Mouse (Mus musculus): ENCODE data around the gene H1foo. TPM values are rescaled to one million over a fixed set of nuclear protein-coding genes. Genes with fewer than 3 reads are reported as not detected.

The H1foo gene
- polyA plus RNA-seq, 1 experiment = 0.15 TPM

DNA sequence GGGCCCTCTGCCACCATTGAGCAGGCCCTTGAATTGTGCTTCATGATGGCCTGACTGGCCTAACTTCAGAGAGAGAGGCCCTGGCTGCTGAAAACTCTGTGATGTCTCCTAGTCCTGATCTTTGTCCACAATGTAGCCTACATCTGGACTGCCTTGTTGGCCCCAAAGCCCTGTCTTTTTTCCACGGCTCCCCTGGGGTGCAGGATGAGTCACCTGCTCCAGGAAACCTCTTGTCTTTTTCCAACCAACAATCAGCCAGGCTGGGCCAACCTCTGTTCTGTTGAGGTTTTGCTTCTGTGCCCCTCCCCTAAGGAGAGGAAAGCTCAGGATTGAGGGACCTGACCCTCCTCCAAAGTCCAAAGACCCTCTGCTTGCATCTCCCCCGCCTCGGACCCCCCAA lies 17.0 kb downstream of the H1foo start:
- no peak for DNase-seq (ENCODE audit: low read depth)

DNA sequence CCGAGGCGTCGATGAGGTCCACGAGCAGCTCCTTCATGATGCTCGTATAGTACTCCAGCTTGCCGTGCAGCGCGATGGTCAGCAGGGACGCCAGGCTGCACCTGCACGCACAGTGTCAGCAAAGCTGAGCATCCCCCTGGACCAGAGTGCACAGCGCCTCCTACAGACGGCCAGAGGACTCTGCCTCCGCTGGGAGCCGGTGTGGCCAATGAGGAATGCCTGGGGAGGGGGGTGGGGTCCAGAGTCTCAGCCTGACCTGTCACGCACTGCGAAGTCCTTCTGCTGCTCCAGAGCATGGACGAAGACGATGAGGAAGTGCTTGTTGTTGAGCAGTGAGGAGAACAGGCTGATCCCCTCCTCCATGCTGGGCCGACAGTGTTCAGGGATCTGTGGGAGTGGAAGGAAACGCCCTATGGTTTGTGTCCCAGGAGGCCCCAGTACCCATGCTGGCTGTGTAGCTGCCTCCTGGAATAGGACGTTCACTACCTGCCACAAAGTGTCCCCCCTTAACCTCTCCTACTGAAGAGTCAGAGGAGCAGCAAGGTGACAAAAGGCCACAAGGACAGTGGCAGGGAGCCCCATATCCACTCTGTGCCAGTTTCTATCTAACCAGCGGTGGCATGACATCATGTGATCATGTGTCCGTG lies 17.8 kb downstream of the H1foo start:
- no peak for DNase-seq (ENCODE audit: low read depth)

GRCm38 (mm10) chr6:115963656-115964055 lies 18.9 kb downstream of the H1foo start:
- no peak for DNase-seq (ENCODE audit: low read depth)

- no peak for DNase-seq (ENCODE audit: low read depth)
Measured at GRCm38 (mm10) chr6:115966227-115966966, 21.7 kb downstream of the H1foo start.

DNA sequence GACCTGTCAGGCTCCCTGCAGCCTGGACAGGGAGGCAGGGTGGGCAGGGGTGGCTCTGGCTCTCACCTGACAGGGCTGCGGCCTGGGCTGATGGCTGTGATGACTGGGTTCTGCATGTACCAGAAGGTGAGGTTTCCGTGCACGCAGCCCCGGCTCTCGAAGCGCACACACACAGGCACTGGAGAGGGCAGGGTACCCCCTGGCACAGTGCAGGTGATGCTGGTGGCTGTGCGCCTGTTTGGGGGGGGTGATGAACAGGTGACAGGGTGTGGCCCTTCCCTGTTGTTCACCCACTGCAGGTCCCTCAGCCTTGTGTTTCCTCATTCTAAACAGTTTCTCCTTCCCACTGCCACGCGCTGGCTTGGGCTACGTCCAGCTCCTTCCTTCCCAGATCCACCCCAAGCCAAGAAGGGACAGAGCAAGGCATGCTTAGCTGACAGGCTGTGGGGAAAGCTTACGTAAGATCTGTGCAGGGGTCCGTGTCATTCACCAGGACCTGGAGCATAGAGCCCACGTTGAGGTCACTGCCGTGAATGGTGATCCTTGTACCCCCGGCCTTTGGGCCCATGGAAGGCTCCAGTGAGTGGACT lies 22.6 kb downstream of the H1foo start:
- DNase-seq (ENCODE audit: low read depth) = no peak

DNA sequence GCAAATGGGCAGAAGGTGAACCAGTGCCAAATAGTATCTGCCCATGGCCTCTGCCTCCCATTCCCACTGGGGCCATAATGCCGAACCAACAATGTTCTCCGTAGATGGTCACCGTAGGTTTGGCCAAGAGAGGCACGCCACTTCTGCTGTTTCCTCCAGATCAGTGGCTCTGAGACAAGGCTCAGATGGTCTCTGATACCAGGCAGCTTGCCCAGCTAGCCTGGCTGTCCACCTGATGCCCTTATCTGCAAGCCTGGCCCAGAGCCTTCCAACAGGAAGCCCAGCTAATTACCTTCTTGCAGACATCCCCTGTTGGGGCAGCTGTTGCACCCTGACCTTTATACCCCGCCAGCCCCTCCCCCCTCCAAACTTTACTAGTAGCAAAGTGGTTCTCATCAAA lies 23.3 kb downstream of the H1foo start:
- no peak for DNase-seq (ENCODE audit: low read depth)

DNA sequence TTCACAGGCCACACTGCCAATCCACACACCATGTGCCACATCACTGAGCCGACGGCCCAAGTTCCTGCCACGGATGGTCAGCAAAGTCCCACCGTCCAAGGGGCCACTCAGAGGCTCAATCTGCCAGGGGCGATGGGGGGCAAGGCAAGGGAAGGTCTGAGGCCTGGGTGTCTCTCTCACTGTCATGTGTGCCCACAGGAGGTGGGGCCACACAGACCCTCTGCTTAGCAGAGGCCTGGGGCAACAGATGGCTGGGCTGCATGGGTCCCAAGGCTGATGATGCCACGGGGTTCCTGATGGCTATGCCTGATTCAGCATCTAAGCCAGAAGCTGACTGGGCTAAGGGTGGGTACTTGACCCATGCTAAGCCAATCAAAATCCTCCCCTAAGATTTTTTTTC lies 24.0 kb downstream of the H1foo start:
- no peak for DNase-seq (ENCODE audit: low read depth)

GRCm38 (mm10) chr6:115969103-115969502 lies 24.4 kb downstream of the H1foo start:
- DNase-seq (ENCODE audit: low read depth) = no peak

- no peak for DNase-seq (ENCODE audit: low read depth)
Measured at GRCm38 (mm10) chr6:115969952-115970351, 25.2 kb downstream of the H1foo start.

DNA sequence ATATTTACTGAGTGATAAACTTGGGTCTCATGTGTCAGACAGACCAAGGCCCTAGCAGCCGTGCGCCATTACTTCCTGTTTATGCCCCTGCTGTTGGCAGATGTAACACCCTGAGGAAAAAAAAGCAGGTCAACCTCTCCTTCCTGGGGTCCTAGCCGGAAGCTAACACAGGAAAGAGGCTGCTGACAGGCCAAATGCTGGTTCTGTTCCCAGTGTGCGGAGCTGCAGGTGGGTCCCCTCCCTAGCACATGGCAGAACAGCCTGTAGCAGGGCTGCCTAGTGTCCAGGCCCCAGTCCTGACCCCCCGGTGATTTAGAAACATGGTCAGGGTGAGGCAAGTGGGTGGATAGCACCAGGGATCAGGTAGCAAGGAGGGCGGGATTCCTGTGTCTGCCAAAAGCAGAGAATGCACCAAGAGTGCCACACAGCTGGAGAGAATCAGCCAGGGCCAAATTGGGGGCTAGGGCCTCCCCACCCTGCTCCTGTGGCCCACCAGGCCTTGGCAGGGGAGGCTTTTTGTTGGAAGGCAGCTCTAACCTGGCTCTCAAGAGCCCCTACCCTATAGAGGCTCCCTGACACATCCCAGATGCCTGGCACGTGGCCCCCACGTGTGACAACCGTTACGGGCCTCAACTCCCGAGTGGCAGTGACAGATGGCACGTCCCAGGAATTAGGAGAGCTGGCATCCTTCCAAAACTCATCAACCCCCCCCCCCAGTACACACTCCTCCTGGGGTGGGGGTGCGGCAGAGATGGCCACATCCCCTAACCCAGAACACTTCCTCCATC lies 26.7 kb downstream of the H1foo start:
- no peak for DNase-seq (ENCODE audit: low read depth)

DNA sequence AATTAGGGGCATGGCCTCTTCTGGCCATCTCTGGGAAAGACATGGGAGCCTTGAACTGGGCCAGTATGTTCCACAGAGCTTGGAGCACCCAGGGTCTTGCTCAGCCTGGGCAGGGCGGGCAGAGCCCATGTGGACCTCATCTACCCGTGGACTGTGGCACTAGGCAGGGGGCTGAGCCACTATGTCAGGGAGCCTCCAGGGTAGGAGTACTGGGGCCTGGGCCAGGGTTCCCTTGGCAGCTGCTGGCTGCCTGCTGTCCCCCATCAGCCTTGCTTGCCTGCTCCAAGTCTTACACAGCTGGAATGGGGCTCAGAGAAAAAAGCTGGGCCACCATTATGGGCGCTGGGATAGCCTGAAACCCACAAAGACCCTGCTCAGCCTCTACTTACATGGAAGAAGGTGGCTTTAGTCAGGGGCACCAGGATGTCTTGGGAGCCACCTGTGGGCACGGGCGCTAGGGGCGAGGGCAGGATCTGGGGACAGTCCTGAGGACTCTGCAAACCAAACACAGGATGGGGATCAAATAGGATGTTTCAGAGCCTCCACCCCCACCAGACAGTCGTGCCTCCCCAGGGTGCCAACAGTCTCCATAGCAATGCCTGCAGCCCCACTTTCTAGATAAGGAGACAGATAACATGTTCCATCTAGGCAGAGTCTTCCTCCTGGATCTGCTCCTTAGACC lies 27.5 kb downstream of the H1foo start:
- no peak for DNase-seq (ENCODE audit: low read depth)

GRCm38 (mm10) chr6:115973139-115973875 lies 28.6 kb downstream of the H1foo start:
- DNase-seq (ENCODE audit: low read depth) = no peak

DNA sequence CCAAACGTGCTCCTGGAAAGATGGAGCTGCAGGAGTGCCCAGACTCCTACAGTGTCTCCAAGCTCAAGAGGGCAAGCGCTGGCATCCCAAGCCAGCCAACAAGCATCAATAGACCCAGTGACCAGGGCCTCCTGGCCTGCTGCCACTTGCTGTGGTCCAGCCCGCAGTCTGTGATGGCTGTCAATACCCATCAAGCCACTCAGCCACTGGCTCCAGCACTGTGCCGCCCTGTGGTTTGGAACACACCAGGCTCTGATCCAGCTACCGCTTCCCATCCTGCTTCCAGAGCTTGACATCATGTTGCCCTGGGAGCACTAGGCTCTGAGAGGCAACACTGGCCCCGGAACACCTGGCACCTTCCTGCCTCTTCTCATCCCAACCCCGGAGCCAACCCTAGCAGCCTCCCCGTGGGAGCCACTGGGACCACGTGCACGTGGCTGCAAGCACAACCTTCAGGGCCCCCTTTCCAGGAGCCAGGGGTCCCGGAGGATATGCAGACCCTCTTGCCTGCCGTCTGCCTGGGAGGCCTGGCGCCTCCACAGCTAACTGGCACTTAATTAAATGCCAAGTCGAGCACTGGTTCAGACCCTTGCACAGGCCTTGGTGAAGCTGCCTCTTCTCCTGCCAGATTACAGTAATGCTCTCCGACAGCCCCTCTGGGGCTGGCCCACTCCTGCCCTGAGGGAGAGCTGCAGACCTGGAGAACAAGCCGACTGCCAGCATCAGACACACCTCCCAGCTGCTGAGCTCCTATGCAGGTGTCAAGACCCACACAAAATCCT lies 29.3 kb downstream of the H1foo start:
- no peak for DNase-seq (ENCODE audit: low read depth)

DNA sequence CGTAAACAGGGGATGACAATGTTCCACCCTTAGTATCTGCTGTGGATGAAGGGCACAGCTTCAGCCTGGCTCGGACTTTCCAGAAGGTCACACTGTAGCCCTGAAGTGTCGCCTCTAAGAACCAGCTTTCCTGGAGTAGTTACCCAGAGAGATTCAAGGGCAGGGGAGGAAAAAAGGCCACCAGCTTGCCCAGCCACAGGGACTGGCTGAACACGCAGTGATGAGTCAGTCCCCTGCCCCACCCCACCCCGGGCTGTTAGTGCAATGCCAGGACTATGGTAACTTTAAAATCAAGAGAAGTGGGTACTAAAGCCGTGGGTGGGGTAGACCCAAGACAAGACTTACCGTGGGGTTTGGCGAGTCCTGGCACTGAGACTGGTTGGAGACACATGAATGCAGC lies 30.9 kb downstream of the H1foo start:
- no peak for DNase-seq (ENCODE audit: low read depth)

DNA sequence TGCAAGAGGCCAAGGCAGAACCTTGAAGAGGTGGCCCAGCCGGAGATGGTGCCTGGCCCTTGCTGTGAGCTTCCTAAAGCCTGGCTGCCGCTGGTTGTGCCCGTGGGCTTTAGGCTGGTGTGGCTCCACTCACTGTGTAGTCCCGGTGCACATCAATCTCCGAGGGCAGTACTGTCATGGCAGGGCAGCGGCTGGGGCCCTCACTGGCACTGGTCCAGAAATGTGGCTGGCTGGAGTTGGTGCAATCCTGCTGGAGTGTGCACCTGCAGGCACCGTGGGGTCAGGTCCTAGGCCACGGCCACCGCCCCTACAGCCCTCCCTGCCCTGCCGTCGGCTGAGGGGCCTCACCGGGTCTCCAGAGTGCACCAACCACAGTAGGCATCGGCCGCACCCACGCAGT lies 33.1 kb downstream of the H1foo start:
- DNase-seq (ENCODE audit: low read depth) = no peak

GRCm38 (mm10) chr6:115978596-115978995 lies 33.9 kb downstream of the H1foo start:
- DNase-seq (ENCODE audit: low read depth) = no peak

GRCm38 (mm10) chr6:115982889-115983288 lies 38.2 kb downstream of the H1foo start:
- no peak for DNase-seq (ENCODE audit: low read depth)

DNA sequence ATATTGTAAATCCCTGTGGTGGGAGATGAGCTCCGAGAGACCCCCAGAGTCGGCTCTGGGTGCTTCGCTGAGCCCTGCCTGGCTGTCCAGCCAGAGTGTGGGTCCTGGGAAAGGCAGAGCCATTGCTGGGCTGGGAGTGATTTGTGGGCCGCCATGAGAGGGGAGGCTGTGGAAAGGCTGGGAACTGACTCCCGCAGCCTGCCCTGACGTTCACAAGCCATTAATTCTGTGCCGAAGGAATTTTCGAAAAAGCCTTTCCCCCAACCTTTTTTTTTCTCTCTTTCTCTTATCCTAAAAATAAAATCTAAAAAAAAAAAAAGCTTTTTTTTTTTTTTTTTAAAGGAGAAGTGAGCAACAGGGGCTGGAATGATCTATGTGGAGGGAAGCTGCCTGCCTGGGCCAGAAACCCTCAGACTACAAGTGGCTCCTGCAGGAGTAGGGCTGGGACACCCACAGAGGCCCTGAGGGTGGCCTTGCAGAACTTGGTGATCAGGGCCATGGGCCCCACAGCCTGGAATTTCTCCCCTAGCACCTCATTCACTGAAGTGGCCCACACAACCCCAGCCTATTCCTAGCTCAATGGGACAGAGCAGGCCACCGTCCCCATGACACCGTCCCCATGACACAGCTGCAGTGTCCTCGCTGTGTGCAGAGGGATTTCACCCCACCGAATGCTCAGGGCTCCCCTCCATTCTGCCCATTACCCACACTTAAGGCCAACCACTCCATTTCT lies 38.7 kb downstream of the H1foo start:
- no peak for DNase-seq (ENCODE audit: low read depth)

DNA sequence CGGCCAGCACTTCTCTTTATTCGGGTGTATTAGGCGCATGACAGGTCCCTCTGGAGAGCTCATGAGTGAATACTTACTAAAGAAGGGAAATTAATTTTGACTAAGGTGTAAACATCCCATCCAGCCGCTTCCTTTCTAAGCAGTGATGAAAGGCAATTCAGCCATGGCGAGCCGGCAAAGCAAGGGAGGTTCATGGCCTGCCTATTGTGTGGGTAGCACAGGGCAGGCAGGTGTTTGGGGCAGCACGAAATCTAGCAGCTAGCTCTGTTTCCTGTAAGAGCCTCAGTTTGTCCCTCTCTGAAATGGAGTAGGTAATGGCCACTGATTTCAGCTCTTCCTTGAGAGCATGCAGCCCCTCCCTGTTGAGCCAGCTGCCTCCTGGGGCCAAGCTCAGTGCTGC lies 39.8 kb downstream of the H1foo start:
- DNase-seq (ENCODE audit: low read depth) = no peak

DNA sequence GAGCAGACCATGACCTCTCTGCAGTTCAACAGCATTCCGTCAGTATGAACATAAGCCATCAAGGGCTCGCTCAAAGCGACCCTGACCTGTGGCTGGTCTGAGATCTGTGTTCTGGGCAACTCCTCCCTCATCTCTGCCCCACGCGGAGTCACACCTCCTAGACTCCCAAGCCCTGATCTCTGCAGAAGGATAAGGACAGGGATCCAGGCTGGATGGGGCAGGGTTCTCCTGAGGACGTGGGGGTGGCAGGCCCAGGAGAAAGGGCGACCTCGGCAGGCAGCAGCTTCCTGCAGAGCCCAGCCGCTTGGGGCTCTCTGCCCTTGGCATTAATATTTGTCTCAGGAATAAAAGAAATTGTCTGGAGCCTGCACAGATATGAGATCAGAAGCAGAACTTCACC lies 40.9 kb downstream of the H1foo start:
- DNase-seq (ENCODE audit: low read depth) = no peak

Data from gonadal fat pad, adult 2 months (tissue).